Mouse (Mus musculus): ENCODE results near the gene Pxn.
A peak's percentile ranks its signal among the peaks of the same experiment; 100 is the strongest.
"Not testable (repeated sequence)": the region's sequence is repeated elsewhere in the genome, so short reads cannot be mapped to it uniquely, and the experiment has no call there.

The Pxn gene

DNA sequence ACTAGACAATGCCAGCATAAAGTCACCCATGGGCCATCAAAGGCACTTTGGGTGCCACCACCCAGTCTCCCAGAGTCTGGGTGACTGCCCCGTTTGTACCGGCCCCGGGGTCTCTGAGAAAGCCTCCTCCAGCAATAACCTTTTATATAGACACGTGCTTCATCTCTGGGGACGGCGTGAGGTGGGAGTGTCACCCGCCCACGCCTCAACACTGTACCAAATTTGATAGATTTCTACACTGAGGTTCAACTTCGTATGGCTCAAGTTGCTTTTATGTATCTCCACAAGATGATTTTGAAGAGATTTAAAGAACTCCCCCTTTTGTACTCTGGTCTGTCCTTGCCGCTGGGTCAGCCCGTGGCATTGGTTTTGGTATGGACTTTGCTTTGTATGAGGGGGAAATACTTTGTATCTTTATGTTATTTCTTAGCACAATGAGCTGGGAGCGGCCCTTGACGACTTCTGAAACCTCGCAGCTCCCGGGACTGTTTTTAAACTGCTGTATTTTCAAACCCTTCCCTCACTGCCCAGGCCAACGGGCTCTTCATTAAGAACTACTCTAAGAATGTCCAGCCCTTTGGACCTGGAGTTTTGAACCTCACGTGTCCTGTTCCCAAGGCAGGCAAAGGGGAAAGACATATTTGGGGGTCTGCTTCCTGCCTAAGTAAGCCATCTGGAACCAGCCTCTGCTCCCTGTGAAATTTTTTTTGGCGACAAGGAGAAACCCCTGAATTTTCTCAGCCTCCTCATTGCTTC lies 48.2 kb downstream of the Pxn start:
- DNase-seq: no peak

- peak; percentile 86 for DNase-seq
Measured at GRCm38 (mm10) chr5:115556217-115556616, 49.7 kb downstream of the Pxn start.

- DNase-seq: peak; percentile 27
Measured at GRCm38 (mm10) chr5:115558182-115558794, 51.8 kb downstream of the Pxn start.

GRCm38 (mm10) chr5:115559237-115560101 lies 53.0 kb downstream of the Pxn start, which contains the start of gene Rplp0:
Gene Rplp0 (plus strand): TSS chr5:115559467.
- peak; percentile 100 for DNase-seq

- DNase-seq: no peak
Measured at GRCm38 (mm10) chr5:115560336-115560905, 53.9 kb downstream of the Pxn start.

- DNase-seq: no peak
Measured at GRCm38 (mm10) chr5:115563771-115564585, 57.5 kb downstream of the Pxn start.

- DNase-seq: peak; percentile 75
Measured at GRCm38 (mm10) chr5:115564737-115565393, 58.4 kb downstream of the Pxn start, which contains the start of gene Gcn1l1. Gene Gcn1l1 (plus strand): TSS chr5:115565254.

DNA sequence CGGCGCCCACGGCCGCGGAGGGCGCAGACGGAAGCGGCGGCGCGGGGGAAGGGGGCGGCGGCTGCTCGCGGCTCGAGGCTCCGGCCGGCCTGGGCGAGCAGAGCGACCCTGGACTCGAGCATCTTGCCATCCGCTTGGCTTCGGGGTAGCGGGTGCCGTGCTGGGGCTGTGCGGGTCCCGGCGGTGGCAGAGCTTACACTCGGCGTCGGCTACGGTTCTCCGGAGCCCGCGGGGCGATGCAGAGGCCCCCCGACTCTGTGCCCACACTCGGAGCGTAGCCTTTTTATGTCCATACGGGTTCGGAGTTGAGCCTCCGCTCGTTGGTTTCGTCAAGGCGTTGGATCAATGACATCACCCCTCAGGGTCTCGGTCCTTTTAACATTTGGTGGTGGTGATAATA lies 58.9 kb downstream of the Pxn start:
- DNase-seq: no peak

DNA sequence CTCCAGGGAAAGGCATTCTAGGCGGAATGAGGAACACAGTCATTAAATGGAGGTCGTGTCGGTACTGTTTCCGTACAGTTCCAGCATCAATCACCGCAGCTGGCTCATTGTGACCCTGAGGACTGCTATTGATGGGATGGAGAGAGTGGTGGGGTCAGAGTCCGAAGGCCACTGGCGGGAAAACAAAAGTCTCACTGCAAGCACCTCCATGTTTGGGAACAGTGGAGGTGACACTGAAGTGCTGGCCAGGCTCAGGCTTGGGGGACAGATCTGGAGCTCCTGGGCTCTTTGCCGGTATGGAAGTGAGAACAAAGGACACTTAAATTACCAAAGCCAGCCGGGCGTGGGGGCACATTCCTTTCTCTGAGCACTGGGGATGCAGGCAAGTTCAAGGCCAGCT lies 62.2 kb downstream of the Pxn start:
- no peak for DNase-seq

DNA sequence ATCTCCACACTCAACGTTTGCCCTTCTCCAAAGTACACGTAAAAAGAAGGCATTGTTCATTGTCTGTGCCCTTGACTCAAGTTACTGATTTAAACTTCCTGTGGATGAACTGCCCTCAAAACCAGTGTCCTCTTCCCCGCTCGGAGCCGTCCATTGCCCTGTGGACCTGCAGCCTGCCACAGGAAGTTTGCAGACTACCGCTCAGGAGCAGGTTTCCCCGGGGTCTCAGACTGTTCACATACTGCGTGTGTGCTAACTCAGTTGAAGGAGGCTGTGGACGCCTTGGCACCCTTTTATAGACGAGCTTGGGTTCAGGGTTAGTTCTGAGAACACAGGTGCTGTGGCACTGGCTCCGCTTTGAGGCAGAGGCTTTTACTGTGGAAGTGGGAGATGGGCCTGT lies 62.8 kb downstream of the Pxn start:
- no peak for DNase-seq

- no peak for DNase-seq
Measured at GRCm38 (mm10) chr5:115569721-115570120, 63.2 kb downstream of the Pxn start.

- no peak for DNase-seq
Measured at GRCm38 (mm10) chr5:115571086-115571485, 64.6 kb downstream of the Pxn start.

GRCm38 (mm10) chr5:115572679-115573535 lies 66.4 kb downstream of the Pxn start:
- DNase-seq: no peak

- peak; percentile 34 for DNase-seq
Measured at GRCm38 (mm10) chr5:115574992-115575391, 68.5 kb downstream of the Pxn start.

DNA sequence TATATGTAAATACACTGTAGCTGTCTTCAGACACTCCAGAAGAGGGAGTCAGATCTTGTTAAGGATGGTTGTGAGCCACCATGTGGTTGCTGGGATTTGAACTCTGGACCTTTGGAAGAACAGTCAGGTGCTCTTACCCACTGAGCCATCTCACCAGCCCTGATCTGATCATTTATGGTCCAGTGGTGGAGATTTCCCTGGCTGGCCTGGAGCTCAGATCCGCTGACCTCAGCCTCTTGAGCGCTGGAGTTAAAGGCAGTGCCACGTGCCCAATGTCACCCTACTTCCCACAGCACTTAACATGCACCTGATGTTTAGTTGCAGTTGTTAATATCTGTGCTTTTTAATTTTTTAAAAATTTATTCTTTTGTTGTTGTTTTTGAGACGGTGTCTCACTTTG lies 71.2 kb downstream of the Pxn start:
- not testable (repeated sequence) for DNase-seq

DNA sequence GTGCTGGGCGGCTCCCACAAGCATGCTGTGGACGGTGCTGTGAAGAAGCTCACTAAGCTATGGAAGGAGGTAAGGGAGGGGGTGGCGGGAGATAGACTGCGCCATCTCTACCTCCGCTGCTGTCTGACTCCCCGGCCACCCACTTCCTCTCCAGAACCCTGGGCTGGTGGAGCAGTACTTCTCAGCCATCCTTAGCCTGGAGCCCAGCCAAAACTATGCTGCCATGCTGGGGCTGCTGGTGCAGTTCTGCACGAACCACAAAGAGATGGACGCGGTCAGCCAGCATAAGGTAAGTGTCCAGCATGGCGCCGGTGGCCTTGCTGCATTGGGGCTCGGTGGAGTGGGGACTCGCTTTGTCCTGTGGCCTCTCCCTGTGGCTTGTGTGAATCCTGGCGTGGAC lies 72.4 kb downstream of the Pxn start:
- DNase-seq: peak; percentile 31

GRCm38 (mm10) chr5:115579363-115579762 lies 72.9 kb downstream of the Pxn start:
- DNase-seq: no peak

DNA sequence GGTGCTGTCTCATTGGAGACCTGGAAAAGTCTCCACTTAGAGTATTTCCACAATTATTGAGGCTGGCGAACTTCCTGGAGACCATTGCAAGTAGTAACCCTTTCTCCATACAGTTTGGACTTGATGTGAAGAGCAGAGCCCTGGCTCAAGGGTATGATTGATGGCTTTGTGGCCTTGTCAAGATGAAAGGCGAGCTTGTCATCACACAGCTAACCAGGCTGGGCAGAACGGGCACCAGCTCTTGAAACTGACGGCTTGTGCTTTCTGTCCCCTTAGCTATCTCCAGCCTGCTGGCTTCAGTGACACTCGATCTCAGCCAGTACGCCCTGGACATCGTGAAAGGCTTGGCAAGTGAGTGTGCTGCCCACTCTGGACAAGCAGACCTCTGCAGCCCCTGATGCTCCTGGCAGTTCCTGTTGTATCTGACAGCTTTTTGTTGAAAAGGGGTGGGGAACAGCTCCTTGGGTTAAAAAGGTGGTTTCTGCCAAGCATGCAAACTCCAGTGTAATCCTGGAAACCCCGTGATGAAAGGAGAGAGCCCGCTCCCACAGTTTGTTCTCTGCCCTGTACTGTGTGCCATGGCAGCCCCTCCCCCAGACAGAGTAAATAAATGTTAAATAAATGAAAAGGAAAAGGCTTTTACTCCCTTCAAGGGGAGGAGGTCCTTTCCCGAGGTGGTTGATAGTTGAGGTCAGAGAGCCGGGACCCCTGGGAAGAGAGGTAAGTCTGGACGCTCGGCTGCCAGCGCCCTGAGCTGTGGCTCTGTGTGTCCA lies 73.9 kb downstream of the Pxn start:
- no peak for DNase-seq

- no peak for DNase-seq
Measured at GRCm38 (mm10) chr5:115581662-115582061, 75.2 kb downstream of the Pxn start.

DNA sequence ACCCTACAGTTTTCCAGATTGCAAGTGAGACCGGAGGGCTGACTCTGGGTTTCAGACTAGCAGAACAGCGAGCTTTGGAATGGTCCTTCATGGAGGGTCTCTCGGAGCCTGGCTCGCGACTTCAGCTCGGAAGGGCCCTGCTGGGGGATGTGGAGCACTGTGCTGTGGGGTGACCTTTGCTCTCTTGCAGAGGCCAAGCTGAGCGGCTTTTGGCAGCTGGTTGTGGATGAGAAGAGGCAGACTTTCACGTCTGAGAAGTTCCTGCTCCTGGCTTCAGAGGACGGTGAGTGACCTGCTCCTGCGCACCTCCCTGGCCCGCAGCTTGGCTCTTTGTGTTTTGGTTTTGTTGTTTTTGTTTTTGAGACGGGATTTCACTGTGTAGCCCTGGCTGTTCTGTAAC lies 79.1 kb downstream of the Pxn start:
- DNase-seq: no peak
